Mouse (Mus musculus): ENCODE data around the gene Casp8. TPM values are rescaled to one million over a fixed set of nuclear protein-coding genes. Genes with fewer than 3 reads are reported as not detected.
"Not testable (repeated sequence)": the region's sequence is repeated elsewhere in the genome, so short reads cannot be mapped to it uniquely, and the experiment has no call there.

The Casp8 gene
- total RNA-seq (2017) = 145 and 152 TPM in 2 replicates

- ATAC-seq (replicated peaks in 1 of 2; ENCODE audit: insufficient read depth in 1 of 2, low FRiP score in 2 of 2, low TSS enrichment in 1 of 2, low read depth in 1 of 2, poor library complexity in 2 of 2, severe bottlenecking in 2 of 2) = peak; percentile 91 to 96
These were observed at the start of gene Casp8 for GRCm38 (mm10) chr1:58795291-58796058. Casp8 (plus strand) TSS chr1:58795374.

- ATAC-seq (replicated peaks in 1 of 2; ENCODE audit: insufficient read depth in 1 of 2, low FRiP score in 2 of 2, low TSS enrichment in 1 of 2, low read depth in 1 of 2, poor library complexity in 2 of 2, severe bottlenecking in 2 of 2) = no peak
These were observed 48.3 kb upstream of the Casp8 start for GRCm38 (mm10) chr1:58746880-58747279.

- ATAC-seq (replicated peaks in 1 of 2; ENCODE audit: insufficient read depth in 1 of 2, low FRiP score in 2 of 2, low TSS enrichment in 1 of 2, low read depth in 1 of 2, poor library complexity in 2 of 2, severe bottlenecking in 2 of 2) = no peak
These were observed 35.7 kb upstream of the Casp8 start for GRCm38 (mm10) chr1:58759451-58759850.

- ATAC-seq (replicated peaks in 1 of 2; ENCODE audit: insufficient read depth in 1 of 2, low FRiP score in 2 of 2, low TSS enrichment in 1 of 2, low read depth in 1 of 2, poor library complexity in 2 of 2, severe bottlenecking in 2 of 2) = no peak
These were observed 34.6 kb upstream of the Casp8 start for GRCm38 (mm10) chr1:58760581-58760980.

- peak; percentile 78 to 80 for ATAC-seq (replicated peaks in 1 of 2; ENCODE audit: insufficient read depth in 1 of 2, low FRiP score in 2 of 2, low TSS enrichment in 1 of 2, low read depth in 1 of 2, poor library complexity in 2 of 2, severe bottlenecking in 2 of 2)
These were observed 33.5 kb upstream of the Casp8 start for GRCm38 (mm10) chr1:58761391-58762275.

- ATAC-seq (replicated peaks in 1 of 2; ENCODE audit: insufficient read depth in 1 of 2, low FRiP score in 2 of 2, low TSS enrichment in 1 of 2, low read depth in 1 of 2, poor library complexity in 2 of 2, severe bottlenecking in 2 of 2) = no peak
These were observed 32.6 kb upstream of the Casp8 start for GRCm38 (mm10) chr1:58762576-58762975.

- not testable (repeated sequence) for ATAC-seq (replicated peaks in 1 of 2; ENCODE audit: insufficient read depth in 1 of 2, low FRiP score in 2 of 2, low TSS enrichment in 1 of 2, low read depth in 1 of 2, poor library complexity in 2 of 2, severe bottlenecking in 2 of 2)
These were observed 28.7 kb upstream of the Casp8 start for GRCm38 (mm10) chr1:58766446-58766845.

- ATAC-seq (replicated peaks in 1 of 2; ENCODE audit: insufficient read depth in 1 of 2, low FRiP score in 2 of 2, low TSS enrichment in 1 of 2, low read depth in 1 of 2, poor library complexity in 2 of 2, severe bottlenecking in 2 of 2) = no peak
These were observed 26.0 kb upstream of the Casp8 start for GRCm38 (mm10) chr1:58769136-58769535.

- ATAC-seq (replicated peaks in 1 of 2; ENCODE audit: insufficient read depth in 1 of 2, low FRiP score in 2 of 2, low TSS enrichment in 1 of 2, low read depth in 1 of 2, poor library complexity in 2 of 2, severe bottlenecking in 2 of 2) = no peak
These were observed 25.5 kb upstream of the Casp8 start for GRCm38 (mm10) chr1:58769701-58770100.

GRCm38 (mm10) chr1:58770111-58770720 is 25.0 kb upstream of the Casp8 start:
- ATAC-seq (replicated peaks in 1 of 2; ENCODE audit: insufficient read depth in 1 of 2, low FRiP score in 2 of 2, low TSS enrichment in 1 of 2, low read depth in 1 of 2, poor library complexity in 2 of 2, severe bottlenecking in 2 of 2) = peak in 1 of 2 experiments; percentile 74; a peak in 3 of 4 replicates

- ATAC-seq (replicated peaks in 1 of 2; ENCODE audit: insufficient read depth in 1 of 2, low FRiP score in 2 of 2, low TSS enrichment in 1 of 2, low read depth in 1 of 2, poor library complexity in 2 of 2, severe bottlenecking in 2 of 2) = no peak
These were observed 23.1 kb upstream of the Casp8 start for GRCm38 (mm10) chr1:58772084-58772483.

- ATAC-seq (replicated peaks in 1 of 2; ENCODE audit: insufficient read depth in 1 of 2, low FRiP score in 2 of 2, low TSS enrichment in 1 of 2, low read depth in 1 of 2, poor library complexity in 2 of 2, severe bottlenecking in 2 of 2) = no peak
These were observed 21.9 kb upstream of the Casp8 start for GRCm38 (mm10) chr1:58773280-58773679.

GRCm38 (mm10) chr1:58773905-58774304 is 21.3 kb upstream of the Casp8 start:
- 0 out of 4 replicates have a peak, but pooled peaks of 1 of the 2 experiments have one; percentile 2 for ATAC-seq (replicated peaks in 1 of 2; ENCODE audit: insufficient read depth in 1 of 2, low FRiP score in 2 of 2, low TSS enrichment in 1 of 2, low read depth in 1 of 2, poor library complexity in 2 of 2, severe bottlenecking in 2 of 2)

- no peak for ATAC-seq (replicated peaks in 1 of 2; ENCODE audit: insufficient read depth in 1 of 2, low FRiP score in 2 of 2, low TSS enrichment in 1 of 2, low read depth in 1 of 2, poor library complexity in 2 of 2, severe bottlenecking in 2 of 2)
These were observed 19.8 kb upstream of the Casp8 start for GRCm38 (mm10) chr1:58775361-58775760.

GRCm38 (mm10) chr1:58777583-58777982 is 17.6 kb upstream of the Casp8 start:
- ATAC-seq (replicated peaks in 1 of 2; ENCODE audit: insufficient read depth in 1 of 2, low FRiP score in 2 of 2, low TSS enrichment in 1 of 2, low read depth in 1 of 2, poor library complexity in 2 of 2, severe bottlenecking in 2 of 2) = no peak

- ATAC-seq (replicated peaks in 1 of 2; ENCODE audit: insufficient read depth in 1 of 2, low FRiP score in 2 of 2, low TSS enrichment in 1 of 2, low read depth in 1 of 2, poor library complexity in 2 of 2, severe bottlenecking in 2 of 2) = no peak
These were observed 16.9 kb upstream of the Casp8 start for GRCm38 (mm10) chr1:58778226-58778625.

- no peak for ATAC-seq (replicated peaks in 1 of 2; ENCODE audit: insufficient read depth in 1 of 2, low FRiP score in 2 of 2, low TSS enrichment in 1 of 2, low read depth in 1 of 2, poor library complexity in 2 of 2, severe bottlenecking in 2 of 2)
These were observed 8.9 kb upstream of the Casp8 start for GRCm38 (mm10) chr1:58786276-58786675.

- no peak for ATAC-seq (replicated peaks in 1 of 2; ENCODE audit: insufficient read depth in 1 of 2, low FRiP score in 2 of 2, low TSS enrichment in 1 of 2, low read depth in 1 of 2, poor library complexity in 2 of 2, severe bottlenecking in 2 of 2)
These were observed 6.8 kb upstream of the Casp8 start for GRCm38 (mm10) chr1:58788410-58788809.
